Mouse (Mus musculus) heart, postnatal 4 days (tissue): ENCODE measurements around the gene Tbc1d23. TPM values are rescaled to one million over a fixed set of nuclear protein-coding genes. Genes with fewer than 3 reads are reported as not detected.

Experiments
- DNase-seq: peaks from one replicate; pipeline ENCODE4 v3.0.0; 2021
- total RNA-seq, 2 experiments: library from RNA; stranded (reverse); gene quantifications; 2 replicates each; pipeline ENCODE4 v1.2.3; 2021

Gene Tbc1d23
- total RNA-seq, 2 experiments from 2014 or later, result 33.4 to 33.8 TPM

- DNase-seq, result no peak
Measured at GRCm38 (mm10) chr16:57159835-57160234, 71.5 kb downstream of the Tbc1d23 start.

GRCm38 (mm10) chr16:57157728-57158127 is 73.6 kb downstream of the Tbc1d23 start:
- DNase-seq, result no peak

- no peak for DNase-seq
Measured at GRCm38 (mm10) chr16:57157076-57157475, 74.2 kb downstream of the Tbc1d23 start.

GRCm38 (mm10) chr16:57155899-57156298 is 75.4 kb downstream of the Tbc1d23 start:
- DNase-seq, result no peak

- no peak for DNase-seq
Measured at GRCm38 (mm10) chr16:57151437-57151836, 79.9 kb downstream of the Tbc1d23 start.

GRCm38 (mm10) chr16:57144741-57145140 is 86.6 kb downstream of the Tbc1d23 start:
- DNase-seq, result no peak

- DNase-seq, result no peak
Measured at GRCm38 (mm10) chr16:57133611-57134010, 97.7 kb downstream of the Tbc1d23 start.

GRCm38 (mm10) chr16:57132326-57132725 is 99.0 kb downstream of the Tbc1d23 start:
- no peak for DNase-seq

GRCm38 (mm10) chr16:57131544-57131943 is 99.8 kb downstream of the Tbc1d23 start:
- no peak for DNase-seq

GRCm38 (mm10) chr16:57130752-57131400 is 100.4 kb downstream of the Tbc1d23 start:
- DNase-seq, result no peak

GRCm38 (mm10) chr16:57127825-57128224 is 103.5 kb downstream of the Tbc1d23 start:
- DNase-seq, result no peak

GRCm38 (mm10) chr16:57126268-57126667 is 105.0 kb downstream of the Tbc1d23 start:
- no peak for DNase-seq

- no peak for DNase-seq
Measured at GRCm38 (mm10) chr16:57122682-57123445, 108.4 kb downstream of the Tbc1d23 start.

- DNase-seq, result peak; percentile 48
Measured at GRCm38 (mm10) chr16:57121816-57122415, 109.4 kb downstream of the Tbc1d23 start.

GRCm38 (mm10) chr16:57120913-57121815 is 110.1 kb downstream of the Tbc1d23 start, which contains the start of gene Tomm70a:
Tomm70a (plus strand) TSS chr16:57121703.
- DNase-seq, result peak; percentile 92

Other genes starting within 250 kb of the Tbc1d23 start
- not detected for gene Tmem45a2, start 160.1 kb downstream of the Tbc1d23 start, total RNA-seq
- gene Tomm70a, start 109.8 kb downstream of the Tbc1d23 start, total RNA-seq, result 10 to 100 TPM; 59.8 to 62.8 TPM
- 10 to 100 TPM; 27.7 to 29.0 TPM for gene Nit2, start 64.2 kb downstream of the Tbc1d23 start, total RNA-seq
- not detected for gene Tmem30c, start 61.4 kb upstream of the Tbc1d23 start, total RNA-seq
- 10 to 100 TPM; 61.2 to 63.6 TPM for gene Filip1l, start 121.6 kb upstream of the Tbc1d23 start, total RNA-seq